Mouse (Mus musculus): ENCODE results near the gene Zfp626.
"Not testable (repeated sequence)": the region's sequence is repeated elsewhere in the genome, so short reads cannot be mapped to it uniquely, and the experiment has no call there.

Gene Zfp626

GRCm38 (mm10) chr7:27806896-27807295 lies at the start of gene Zfp626:
TSS of gene Zfp626 (plus strand) at chr7:27807196.
- DNase-seq (ENCODE audit: extremely low spot score, low spot score), result not testable (repeated sequence)

- peak; percentile 38 for DNase-seq (ENCODE audit: extremely low spot score, low spot score)
These were observed 41.7 kb upstream of the Zfp626 start for GRCm38 (mm10) chr7:27765176-27765886.

GRCm38 (mm10) chr7:27789306-27789705 lies 17.7 kb upstream of the Zfp626 start:
- DNase-seq (ENCODE audit: extremely low spot score, low spot score), result no peak

DNA sequence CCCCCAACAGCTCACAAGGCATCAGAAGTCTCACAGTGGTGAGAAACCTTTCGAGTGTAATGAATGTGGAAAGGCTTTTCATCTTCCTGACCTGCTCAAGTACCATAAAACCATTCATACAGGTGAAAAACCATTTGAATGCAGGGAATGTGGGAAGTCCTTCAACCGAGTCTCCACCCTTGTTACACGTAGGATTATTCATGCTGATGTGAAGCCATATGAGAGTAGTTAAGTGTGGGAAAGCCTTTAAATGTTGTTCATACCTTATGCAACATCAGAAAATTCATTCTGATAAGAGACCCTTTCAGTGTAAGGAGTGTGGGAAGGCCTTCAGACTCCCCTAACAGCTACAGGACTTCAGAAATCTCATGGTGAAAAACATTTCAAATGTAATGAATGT lies 13.1 kb upstream of the Zfp626 start:
- DNase-seq (ENCODE audit: extremely low spot score, low spot score), result not testable (repeated sequence)

DNA sequence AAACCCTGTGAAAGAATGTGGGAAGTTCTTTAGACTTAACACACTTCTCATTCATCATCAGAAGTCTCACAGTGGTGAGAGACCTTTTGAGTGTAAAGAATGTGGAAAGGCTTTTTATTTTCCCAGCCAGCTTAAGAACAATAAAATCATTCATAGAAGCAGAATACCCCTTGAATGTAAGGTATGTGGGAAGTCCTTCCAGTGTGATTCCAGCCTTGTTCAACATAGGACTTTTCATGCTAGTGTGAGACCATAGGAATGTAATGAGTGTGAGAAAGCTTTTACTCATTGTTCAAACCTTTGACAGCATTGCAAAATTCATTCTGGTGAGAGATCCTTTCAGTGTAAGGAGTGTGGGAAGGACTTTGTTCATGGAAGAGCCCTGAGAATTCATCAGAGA lies 12.4 kb upstream of the Zfp626 start:
- DNase-seq (ENCODE audit: extremely low spot score, low spot score), result no peak

GRCm38 (mm10) chr7:27797906-27798811 lies 8.8 kb upstream of the Zfp626 start:
- peak; percentile 55 for DNase-seq (ENCODE audit: extremely low spot score, low spot score)

DNA sequence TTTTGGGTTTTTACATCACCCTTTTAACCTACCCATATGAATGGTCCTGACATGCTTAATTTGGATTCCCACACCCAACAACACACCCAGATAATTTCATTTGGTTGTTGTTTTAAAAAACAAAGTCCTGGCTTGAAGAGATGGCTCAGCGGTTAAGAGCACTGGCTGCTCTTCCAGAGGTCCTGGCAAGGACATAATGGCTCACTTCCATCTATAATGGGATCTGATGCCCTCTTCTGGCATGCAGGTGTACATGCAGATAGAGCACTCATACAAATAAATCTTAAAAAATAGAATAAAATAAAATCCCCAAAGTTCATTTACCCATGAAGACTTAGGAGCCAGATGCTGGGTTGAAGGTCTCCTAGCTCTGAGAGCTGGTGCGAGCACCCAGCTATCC lies 5.9 kb upstream of the Zfp626 start:
- DNase-seq (ENCODE audit: extremely low spot score, low spot score), result no peak

GRCm38 (mm10) chr7:27802986-27803385 lies 4.0 kb upstream of the Zfp626 start:
- DNase-seq (ENCODE audit: extremely low spot score, low spot score), result no peak

DNA sequence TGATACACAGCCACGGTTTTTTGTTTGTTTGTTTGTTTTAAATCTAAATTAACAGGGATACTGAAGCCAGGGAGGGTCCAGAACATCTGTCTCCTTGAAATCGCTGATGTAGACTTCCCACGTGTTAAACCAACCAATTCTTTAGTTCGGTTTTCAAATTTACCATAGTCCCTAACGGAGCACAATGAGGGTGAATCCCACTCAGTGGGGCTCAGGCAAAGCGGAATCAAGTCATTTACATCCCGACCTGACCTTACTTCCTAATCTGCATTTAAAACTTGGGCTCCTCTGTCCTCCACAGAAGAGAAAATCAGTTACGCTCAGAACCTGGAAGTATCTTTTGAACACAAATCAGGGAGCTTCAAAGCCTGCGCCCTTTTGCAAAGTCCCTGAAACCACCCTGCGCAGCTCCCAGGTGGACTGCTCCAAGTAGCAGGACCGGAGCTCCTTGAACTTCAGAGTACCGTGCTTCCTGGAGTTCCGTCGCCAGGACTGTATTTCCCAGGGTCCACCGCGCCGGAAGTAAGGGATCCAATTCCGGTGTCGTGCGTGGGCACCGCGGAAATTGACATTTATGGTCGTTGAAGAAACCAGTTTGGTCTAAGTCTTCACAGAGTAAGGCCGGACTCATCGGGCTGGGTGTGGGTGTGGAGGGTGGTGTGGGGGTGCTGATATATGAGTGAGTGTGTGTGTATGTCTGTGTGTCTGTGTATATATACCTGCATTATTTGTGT lies 2.5 kb upstream of the Zfp626 start:
- DNase-seq (ENCODE audit: extremely low spot score, low spot score), result peak; percentile 77

DNA sequence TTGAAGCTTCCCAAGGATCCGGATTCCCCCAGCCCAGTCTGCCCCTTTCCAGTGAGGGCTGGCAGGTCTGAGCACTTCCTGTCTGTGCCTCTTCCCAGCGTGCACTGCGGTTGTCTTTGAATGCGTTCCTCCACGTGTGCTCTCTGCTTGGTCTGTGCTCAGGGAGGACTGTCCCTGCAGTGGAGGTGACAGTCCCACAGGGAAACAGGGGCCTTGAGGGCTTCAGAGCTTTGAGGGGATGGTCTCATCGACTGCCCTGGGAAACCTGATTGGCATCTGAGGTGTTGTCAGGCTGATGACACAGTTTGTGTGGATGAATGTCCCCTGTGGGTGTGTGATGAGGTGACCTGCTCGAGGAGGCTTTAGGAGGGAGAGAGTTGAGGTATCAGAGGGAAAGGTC lies 309 bp downstream of the Zfp626 start:
- not testable (repeated sequence) for DNase-seq (ENCODE audit: extremely low spot score, low spot score)

- no peak for DNase-seq (ENCODE audit: extremely low spot score, low spot score)
These were observed 11.6 kb downstream of the Zfp626 start for GRCm38 (mm10) chr7:27818526-27819110.

DNA sequence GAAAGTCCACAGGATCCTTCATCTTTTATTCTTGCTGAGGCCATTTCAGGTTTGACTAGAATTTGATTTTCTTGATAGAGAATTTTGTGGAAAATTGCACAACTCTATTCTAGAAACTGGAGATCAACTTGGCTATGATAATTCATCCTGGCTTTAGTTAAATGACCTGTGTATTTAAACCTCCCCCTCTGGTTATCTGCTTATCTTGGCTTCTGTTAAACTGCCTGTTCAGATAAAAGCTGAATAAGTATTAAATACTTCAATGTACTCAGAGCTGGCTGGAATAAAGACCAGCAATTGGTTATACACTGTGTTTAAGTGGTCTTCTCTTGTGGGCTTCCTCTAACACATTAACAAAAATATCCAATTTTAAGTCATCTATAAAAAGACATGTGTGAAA lies 15.6 kb downstream of the Zfp626 start:
- no peak for DNase-seq (ENCODE audit: extremely low spot score, low spot score)

DNA sequence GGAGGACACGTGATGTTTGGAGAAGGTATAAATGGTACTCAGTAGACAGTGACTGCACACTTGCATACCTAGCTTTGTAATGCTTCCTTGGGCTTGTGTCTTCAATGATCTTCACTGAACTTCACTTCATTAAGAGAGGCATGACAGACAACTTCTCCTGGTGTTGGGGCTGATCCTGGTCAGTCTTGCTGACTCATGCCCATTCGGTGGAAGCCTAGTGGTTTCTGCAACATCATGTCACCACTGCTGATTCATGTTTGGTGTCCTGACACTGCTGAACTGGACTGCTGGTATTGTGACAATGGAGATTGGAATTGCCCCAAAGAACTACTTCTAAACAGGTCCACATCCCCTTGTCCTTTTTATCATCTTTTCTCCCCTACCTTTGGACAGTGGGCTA lies 27.1 kb downstream of the Zfp626 start:
- no peak for DNase-seq (ENCODE audit: extremely low spot score, low spot score)

- no peak for DNase-seq (ENCODE audit: extremely low spot score, low spot score)
These were observed 30.9 kb downstream of the Zfp626 start for GRCm38 (mm10) chr7:27837896-27838295.

DNA sequence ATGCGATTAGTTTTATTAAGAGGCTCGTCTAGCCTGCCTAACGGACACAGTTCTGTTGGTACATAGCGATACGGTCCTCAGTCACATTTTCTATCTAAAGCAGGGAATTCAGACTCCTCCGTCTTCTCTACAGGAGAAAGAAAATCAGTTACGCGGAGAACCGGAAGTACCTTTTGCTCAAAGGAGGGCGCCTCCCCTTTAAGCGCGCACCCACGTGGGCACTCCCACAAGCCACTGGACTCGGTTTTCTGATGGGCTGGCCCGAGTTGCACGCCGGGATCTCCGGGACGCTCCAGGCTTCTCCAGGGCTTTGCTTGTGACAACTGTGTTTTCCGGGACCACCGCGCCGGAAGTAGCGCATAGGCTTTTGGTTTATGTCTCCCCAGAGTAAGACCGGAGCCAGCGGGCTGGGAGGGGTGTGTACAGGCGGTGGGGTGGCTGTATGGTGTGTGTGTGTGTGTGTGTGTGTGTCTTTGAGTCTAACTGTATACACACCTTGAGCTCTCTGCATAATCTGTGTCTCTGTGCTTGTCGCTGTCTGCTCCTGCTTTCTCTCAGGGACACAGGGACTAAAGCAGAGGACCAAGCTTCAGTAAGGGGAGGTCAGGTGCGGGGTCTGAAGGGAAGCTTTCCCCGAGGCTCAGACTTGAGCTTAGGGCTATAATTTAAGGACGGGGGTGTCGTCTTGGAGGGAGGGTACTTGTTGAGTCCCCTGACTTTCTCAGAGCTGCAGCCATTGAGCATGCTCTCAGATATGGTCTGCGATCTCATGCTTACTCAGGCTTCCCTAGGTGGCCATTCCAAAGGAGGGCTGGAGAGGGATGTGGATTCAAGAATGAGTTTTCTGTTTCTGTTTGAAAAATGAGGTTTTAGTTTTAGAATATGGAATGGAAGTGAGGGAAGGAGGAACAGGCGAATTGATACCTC lies 31.6 kb downstream of the Zfp626 start, which contains the start of gene Zfp59:
Gene Zfp59, plus strand, starts transcription at position 285 of the 927 bp plus-strand sequence.
- DNase-seq (ENCODE audit: extremely low spot score, low spot score), result peak; percentile 90

GRCm38 (mm10) chr7:27839596-27839995 lies 32.6 kb downstream of the Zfp626 start:
- DNase-seq (ENCODE audit: extremely low spot score, low spot score), result no peak

DNA sequence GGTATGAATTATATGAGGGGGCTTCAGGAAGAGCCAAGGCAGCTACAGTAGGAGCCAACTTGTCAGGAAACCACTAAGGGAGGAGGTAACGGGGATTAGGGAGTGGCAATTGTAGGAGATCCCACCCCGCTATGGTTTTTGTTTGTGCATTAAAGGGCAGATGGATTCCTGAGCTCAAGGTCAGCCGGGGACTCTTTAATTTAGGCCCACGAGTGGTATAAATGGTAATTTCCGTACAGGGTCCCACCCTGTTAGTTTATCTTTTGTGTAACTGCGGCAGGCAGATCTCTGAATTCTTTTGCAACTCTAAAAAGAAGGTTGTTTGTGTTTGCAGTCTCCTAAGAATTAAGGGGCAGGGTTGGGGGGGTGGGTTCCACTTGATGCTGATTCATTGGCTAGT lies 33.1 kb downstream of the Zfp626 start:
- no peak for DNase-seq (ENCODE audit: extremely low spot score, low spot score)

GRCm38 (mm10) chr7:27857227-27857626 lies 50.2 kb downstream of the Zfp626 start, which contains the start of gene Zfp607a:
TSS of gene Zfp607a (plus strand) at chr7:27857527.
- DNase-seq (ENCODE audit: extremely low spot score, low spot score), result peak; percentile 5

- DNase-seq (ENCODE audit: extremely low spot score, low spot score), result peak; percentile 12
These were observed 52.6 kb downstream of the Zfp626 start for GRCm38 (mm10) chr7:27859301-27860251.
